Mouse (Mus musculus) cerebellum, adult 18-20 months (tissue): Measurements from ENCODE around the gene Rad51b.

Source experiments
- DNase-seq, 2 experiments: peaks; one replicate each; pipeline ENCODE4 v3.0.0; 2021

Rad51b gene

GRCm38 (mm10) chr12:79382416-79382815 lies 85.3 kb downstream of the Rad51b start:
- no peak for DNase-seq

DNA sequence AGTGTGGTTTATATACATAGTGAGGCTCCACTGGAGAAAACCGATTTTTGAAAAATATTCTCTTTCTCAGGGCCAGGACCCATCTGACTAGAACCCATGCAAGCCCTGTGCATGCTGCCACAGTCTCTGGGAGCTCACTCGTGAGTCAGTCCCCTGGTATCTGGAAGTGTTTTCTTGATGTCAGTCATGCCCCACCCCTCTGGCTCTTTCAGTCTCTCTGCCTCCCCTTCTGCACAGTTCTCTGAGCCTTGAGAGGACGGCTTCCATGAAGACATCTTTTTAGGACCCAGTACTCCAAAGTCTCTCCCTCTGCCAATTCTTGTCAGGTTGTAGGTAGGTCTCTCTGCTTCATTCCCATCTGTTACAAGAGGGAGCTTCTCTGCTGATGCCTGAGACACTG lies 86.5 kb downstream of the Rad51b start:
- no peak for DNase-seq

GRCm38 (mm10) chr12:79384787-79385186 lies 87.7 kb downstream of the Rad51b start:
- DNase-seq = no peak

- no peak for DNase-seq
Measured at GRCm38 (mm10) chr12:79385199-79385598, 88.1 kb downstream of the Rad51b start.

GRCm38 (mm10) chr12:79387886-79388285 lies 90.8 kb downstream of the Rad51b start:
- DNase-seq = no peak

DNA sequence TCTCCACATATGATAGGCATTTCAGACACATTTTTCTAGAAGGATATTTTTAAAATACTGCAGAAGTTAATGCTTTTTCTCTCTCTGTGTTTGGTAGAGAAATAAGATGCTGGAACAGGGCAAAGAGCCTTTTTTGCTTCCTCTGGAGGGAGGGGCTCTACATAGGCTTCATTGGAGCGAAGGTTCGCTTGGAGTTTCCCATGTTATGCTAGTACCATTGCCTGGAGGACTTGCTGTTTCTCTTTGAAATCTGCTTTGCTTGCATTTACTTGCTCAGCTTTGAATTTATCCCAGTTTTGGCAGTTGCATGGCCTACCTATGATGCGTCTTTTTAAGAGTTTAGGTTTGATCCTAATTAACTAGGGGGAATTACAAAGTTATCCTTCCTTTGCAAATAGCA lies 92.2 kb downstream of the Rad51b start:
- DNase-seq = no peak

DNA sequence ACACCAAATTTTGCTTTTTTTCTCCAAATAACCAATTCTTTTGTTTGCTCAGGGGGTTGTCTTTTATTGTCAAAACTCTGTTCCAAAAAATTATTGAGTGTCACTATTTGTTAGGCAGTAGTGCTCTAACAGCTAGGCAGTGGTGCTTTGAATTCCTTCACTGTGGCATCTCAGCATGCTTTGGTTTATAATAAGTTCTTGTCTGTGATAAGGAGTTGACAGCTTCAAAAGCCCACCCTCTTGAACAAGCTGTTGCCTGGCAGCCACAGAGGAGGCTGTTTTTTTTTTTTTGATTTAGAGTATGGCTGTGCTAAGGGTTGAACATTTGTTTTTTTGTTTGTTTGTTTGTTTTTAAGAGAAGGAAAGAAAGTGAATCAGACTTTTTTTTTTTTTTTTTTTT lies 92.9 kb downstream of the Rad51b start:
- no peak for DNase-seq

DNA sequence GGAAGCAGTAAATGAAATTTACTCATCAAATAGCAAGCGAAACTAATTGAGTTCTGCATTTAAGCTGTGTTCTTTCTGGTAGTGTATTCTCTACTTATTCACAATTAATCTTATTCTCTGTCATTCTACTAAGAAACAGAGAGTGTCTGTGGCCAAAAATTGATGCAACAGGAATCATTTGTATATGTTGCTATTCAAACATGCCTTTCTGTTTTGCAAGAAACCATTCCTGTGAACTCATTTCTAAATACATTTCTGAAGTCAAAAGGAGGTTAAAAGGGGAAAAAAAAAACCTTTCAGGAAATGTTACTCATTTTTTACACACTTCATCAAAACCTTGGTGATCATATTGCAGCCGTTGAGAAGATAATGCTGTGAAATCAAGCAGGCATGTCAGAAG lies 96.6 kb downstream of the Rad51b start:
- DNase-seq = no peak

- no peak for DNase-seq
Measured at GRCm38 (mm10) chr12:79403992-79404391, 106.9 kb downstream of the Rad51b start.

- no peak for DNase-seq
Measured at GRCm38 (mm10) chr12:79404494-79404893, 107.4 kb downstream of the Rad51b start.

DNA sequence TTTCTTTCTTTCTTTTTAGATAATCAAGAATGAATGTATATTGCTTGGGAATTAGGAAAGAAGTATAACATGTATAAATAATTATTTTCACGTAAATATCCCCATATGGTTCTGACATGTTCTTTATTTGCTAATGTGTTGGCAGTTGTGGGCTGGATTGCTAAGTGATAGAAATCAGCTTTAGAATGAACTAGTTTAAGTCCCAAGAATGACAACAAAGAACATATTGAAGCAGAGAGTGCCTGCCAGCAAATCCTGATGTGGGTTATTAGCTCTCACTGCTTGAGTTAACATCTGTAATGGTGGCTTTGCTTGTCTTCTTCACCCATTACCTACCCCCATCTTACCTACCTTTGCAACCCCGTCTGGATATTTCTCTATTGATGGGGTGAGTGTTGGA lies 111.6 kb downstream of the Rad51b start:
- DNase-seq = no peak

DNA sequence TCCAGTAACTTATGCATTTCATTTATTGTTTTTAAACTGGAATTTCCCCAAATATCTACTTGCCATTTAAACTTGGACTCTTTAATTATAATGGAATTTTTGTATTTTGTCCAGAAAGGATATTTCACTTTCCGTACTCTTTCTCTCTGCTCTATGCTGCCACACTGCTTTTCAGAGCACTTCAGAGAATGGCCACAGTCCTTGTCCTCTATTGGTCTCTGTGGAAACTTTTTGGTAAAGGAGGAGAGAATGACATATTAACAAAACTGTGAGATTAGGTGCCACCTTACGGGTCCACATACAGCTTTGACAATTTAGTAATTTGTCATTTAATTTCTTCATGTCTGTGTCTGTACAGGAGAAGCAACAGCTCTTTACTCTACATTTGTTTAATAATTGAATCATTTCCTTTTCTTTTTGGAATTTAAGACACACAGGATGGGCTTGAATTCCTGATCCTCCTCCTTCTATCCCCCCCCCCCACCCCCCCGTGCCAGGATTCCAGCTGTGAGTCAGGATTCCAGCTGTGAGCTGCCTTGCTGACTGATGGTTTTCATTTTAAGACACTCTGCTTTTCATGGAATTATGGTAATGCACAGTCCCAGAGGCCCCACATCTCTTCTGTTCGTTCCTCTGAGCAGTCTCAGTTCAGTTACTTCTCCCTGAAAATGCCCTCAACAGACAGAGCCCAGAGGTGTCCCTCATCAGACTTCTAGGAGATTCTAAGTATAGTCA lies 112.2 kb downstream of the Rad51b start:
- DNase-seq = no peak

GRCm38 (mm10) chr12:79412894-79413507 lies 115.9 kb downstream of the Rad51b start:
- DNase-seq = no peak

DNA sequence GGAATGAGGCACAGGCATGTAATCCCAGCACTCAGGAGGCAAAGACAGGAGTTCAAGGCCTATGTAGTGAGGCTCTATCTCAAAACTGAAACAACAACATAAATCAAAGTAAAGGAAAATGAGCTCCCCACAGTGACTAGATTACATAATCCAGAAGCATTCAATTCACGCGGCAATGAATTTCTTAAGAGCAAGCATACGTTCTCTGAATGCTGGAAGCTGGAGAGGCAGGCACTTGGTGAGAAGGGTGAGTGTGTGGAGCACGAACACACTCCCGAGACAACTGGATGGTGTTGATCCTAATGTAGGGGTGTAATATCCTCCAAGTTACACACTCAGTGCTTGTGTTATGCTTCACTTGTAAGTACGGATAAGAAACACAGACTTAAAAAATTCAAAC lies 120.3 kb downstream of the Rad51b start:
- no peak for DNase-seq

DNA sequence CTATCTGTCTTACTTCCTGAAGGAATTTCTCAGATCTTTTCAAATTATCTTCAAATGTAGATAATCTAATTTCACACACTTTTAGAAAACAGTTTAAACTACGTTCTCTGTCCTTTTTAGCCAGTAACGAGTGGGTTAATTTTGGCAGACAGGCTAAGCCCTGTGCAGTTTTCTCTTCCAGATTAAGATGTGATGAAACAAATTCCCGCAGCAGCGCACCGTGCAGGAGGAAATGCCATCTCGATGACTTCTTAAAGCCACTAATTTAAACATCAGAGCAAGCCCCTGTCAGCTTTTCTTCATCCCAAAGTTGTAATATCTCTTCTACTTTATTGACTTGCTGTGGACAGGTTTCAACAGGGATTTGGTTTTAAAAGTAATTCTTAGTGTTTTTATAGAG lies 123.5 kb downstream of the Rad51b start:
- no peak for DNase-seq

DNA sequence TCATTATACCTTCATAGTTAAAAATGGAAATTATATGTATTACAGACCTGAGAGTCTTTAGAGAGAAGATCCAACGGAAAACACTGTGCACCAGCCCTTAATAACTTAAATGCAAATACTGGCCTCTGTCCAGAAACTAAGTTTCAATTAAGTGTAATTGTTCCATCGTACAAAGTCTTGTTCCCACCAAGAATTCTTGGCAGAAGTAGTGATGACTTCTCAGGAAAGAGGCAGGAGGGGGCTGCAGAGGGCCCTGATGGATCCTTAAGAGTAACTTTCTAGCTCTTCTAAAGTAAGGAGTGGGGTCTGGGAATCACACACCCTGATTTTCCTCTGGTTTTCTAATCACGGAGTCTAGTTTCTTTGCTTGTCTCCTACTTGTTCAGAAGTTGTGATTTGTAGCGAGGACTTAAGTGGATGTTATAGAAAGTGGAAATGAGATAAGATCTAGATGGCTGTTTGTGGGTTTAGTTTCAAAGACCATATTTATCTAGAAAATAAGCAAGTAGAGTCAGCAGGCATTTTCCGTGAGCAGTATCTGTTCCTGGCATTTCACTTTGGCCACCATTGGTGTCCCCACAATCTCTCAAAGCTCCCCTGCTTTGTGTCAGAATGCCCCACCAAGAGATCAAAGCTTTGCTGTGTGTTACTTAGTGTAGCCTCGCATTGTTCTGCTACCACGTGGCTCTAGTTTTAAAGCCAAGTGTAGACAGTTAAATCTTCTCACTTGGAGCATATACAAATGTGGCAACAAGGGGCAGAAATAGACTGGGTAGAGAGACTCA lies 132.6 kb downstream of the Rad51b start:
- DNase-seq = no peak

- no peak for DNase-seq
Measured at GRCm38 (mm10) chr12:79431138-79431537, 134.1 kb downstream of the Rad51b start.

DNA sequence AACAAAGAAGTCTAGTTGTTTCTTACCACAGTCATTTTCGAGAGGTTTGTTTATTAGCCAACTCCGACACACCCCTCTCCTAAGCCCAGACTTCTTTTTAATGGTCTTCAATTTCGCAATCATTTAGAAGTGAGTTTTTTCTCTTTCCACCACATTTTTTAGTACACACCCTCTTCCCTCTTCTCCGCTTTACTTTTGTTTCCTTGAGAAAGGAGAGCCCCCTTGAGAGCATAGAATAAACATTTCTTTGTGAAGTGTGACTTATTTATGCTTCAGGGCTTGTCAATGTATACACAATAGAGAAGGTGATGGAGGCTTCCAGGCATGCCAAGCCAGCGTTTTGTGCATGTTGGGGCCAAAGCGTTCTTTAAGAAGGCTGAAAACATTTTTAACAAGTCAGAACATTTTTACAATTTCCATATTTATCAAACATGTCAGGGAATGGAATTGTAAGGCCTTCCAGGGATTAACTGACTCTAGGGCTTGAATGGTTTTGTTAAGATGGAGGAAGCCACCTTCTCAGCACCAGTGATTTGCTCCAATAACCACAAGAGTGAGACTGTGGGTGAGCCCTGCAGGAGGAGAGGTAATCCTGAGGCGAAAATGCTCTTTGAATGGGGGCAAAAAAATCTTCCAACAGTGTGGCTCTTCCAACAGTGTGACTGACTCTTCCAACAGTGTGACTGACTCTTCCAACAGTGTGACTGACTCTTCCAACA lies 136.8 kb downstream of the Rad51b start:
- no peak for DNase-seq

- no peak for DNase-seq
Measured at GRCm38 (mm10) chr12:79435474-79435873, 138.4 kb downstream of the Rad51b start.

- no peak for DNase-seq
Measured at GRCm38 (mm10) chr12:79436035-79436434, 139.0 kb downstream of the Rad51b start.

DNA sequence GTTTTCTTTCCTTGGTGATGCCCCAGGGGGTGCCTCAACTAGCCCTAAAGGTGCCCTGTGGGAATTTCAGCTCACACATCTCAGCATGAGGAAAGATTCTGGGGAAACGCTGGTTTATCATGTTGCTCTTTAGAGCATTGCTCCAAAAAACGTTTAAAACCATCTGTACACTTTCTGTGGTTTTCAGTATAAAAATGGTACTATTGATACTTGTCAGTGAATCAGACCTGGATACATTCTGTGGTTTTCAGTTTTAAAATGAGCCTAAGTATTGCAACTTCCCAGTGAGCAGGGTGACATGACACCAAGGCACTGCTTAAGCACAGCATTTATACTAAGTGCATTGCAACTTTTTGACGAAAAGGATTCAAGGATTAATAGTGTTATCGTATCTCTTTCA lies 139.8 kb downstream of the Rad51b start:
- no peak for DNase-seq

DNA sequence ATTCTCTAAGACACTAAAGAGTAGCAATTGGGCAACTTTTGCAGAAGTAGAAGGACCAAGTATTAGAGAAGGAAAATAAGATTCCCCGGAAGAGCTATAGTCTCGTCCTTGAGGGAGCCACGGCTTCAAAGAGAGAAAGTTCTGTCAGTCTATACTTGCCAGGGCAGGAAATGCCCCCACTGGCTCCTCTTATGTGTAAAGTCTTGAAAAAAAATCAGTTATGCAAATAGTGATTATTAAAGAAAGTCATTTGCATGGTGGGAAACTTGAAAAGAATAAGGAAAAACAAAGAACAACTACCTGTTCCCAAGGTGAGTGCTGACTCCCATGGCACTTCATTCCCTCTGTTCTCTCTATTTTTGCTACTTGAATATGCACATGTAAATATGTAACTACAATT lies 140.5 kb downstream of the Rad51b start:
- no peak for DNase-seq

GRCm38 (mm10) chr12:79439961-79440360 lies 142.9 kb downstream of the Rad51b start:
- no peak for DNase-seq
